Mouse (Mus musculus) adrenal gland, adult 8-10 months (tissue): ENCODE measurements at regions not wholly inside any gene's neighbourhood (a gene's known extent, or its start where the extent isn't known, plus 50 kb on each side); places are given as distances from the start of the nearest gene placed in this dataset.

Source experiments
- DNase-seq: peaks from one replicate; pipeline ENCODE4 v3.0.0; 2022

DNA sequence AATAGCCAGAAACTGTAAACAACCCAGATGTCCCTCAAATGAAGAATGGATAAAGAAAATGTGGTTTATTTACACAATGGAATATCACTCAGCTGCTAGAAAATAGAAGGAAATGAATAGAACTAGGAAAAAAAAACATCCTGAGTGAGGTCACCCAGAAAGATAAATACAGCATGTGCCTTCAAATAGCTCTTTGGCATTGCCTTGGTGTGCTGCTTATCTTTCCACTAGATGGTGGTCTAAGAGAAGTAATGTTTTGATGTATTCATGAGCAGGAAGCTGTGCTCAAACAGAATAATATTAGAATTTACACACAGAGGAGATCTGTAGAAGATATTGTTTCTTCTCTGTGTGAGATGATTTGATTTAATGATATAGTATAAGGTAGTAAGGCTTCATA, 78.8 kb downstream of the Zfp619 start:
- no peak for DNase-seq

DNA sequence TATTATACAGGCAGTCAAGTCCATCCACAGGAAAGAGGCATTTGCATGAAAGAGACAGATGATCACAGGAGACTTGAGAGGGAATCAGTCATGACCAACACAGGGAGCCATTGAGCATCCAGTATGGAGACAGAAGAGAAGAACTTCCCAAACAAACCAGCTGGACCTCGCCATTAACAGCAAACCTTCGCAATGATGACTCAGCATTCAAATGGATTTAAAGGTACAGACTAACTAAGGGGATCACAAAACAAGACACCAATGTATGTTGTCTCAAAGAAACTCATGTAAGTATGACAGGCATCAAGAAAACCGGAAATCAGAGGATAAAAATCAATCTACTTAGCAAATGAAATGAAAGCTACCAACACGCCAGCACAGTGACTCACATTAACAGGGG, 96.2 kb downstream of the Zfp619 start:
- DNase-seq = no peak

DNA sequence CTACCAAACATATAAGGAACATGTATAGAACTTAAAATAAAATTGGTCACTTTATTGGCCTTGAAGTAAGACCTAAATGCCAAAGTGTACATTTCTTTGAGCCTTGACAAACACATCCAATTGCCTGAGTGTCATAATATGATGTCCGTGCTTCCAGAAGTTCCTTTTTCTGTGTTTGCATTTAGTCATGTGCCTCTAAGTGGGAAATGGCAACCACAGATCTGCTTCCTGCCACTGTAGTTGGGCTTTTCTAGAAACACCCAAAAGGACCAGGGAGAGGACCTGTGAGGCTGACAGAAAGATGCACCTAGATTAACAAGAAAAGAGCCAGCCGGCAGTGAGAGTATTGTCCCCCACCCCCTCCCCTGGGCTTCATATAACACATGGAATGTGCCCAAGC, 97.5 kb downstream of the Zfp619 start:
- DNase-seq = no peak

DNA sequence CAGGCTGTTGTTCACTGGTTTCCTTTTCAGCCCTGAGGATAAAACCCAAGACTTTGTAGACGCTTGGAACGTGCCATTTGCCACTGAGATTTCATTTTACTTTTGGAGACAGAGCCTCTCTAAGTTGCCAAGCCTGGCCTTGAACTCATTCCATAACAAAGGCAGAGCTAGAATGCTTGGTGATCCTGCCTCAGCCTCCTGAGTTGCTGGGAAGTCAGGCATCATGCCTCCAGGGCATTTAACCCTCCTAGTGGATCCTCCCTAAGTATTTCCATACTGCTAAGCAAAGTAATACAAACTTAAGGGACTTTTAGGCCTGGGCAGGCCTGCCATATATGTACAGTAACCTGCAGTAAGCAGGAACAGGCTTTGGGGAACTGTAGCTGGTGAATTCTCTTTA, 104.2 kb downstream of the Zfp619 start:
- DNase-seq = no peak

DNA sequence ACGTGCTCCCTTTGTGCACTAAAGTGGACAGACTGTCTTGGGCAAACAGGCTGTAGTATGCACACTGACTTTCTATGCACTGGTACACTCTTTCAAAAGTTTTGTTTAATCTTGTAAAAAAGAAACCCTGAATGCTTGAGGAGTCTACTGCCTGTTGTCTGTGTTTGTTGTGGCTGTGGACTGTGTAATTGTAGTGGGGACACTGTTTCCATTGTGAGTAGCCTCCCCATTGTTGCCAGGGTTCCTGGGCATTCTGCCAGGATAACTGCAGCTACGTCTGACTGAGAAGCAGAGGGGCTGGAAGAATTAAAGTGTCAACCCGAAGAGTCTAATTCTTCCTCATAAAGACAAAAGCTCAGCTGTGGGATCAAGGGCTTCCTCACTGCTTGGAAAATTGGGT, 115.3 kb downstream of the Zfp619 start:
- DNase-seq = no peak

DNA sequence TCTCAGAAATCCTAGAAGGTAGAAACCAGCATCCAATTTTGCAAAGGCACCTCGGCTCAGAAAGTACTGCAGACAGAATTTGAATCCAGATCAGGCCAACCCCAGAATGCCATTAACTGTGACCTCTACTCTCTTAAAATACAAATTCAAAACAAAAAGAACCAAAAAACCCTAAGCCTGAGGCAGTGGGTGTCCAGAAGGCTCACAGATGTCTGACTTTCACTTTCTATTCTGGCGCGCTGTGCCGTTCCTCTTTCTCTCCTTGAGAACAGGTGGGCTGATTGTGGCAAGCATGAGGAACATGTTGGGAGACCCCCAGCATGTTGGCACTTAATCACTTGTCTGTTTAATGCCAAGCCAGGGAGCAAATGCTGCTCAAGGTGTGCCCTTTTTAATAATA, 124.8 kb downstream of the Zfp619 start:
- DNase-seq = no peak

DNA sequence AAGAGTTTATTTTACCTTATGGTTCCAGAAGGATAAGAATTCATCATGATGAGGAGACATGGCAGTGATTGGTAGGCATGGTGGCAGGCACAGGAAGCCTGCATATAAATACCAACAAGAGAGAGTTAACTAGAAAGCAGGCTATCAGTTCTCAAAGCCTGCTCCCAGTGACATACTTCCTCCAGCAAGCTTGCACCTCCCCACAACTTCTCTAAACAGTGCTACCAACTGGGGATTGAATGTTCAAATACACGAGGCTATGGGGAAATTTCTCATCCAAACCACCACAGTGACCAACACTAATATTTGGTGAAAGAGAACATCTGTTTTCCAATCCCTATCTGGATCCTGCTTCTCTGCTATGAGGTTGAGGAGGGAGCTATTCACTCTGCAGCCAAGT, 125.8 kb downstream of the Zfp619 start:
- DNase-seq = no peak

DNA sequence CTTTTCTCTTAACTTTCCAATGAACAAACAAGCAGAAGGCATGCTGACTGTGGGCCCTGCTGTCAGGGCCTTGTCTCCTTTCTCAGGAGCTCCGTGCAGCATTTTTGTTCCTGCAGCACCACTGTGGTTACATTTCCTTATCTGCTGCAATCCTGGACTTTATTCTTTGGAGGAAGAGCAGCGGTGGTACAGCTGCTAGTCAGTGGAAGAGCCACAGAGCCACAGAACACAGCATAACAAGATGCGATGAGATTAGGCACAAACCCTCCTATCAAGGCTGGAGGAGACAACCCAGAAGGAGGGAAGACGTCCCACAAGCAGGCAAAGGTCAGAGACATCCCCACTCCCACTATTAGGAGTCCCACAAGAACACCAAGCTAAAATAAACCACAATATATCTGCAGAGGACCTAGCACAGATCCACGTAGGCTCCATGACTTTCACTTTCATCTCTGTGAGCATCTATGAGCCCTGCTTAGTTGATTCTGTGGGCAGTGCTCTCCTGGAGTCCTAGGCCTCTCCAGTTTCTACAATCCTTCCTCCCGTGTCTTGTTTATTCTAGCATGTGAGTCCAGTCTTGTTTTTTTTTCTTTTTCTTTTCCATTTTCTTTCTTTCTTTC, 133.0 kb downstream of the Zfp619 start:
- no peak for DNase-seq

DNA sequence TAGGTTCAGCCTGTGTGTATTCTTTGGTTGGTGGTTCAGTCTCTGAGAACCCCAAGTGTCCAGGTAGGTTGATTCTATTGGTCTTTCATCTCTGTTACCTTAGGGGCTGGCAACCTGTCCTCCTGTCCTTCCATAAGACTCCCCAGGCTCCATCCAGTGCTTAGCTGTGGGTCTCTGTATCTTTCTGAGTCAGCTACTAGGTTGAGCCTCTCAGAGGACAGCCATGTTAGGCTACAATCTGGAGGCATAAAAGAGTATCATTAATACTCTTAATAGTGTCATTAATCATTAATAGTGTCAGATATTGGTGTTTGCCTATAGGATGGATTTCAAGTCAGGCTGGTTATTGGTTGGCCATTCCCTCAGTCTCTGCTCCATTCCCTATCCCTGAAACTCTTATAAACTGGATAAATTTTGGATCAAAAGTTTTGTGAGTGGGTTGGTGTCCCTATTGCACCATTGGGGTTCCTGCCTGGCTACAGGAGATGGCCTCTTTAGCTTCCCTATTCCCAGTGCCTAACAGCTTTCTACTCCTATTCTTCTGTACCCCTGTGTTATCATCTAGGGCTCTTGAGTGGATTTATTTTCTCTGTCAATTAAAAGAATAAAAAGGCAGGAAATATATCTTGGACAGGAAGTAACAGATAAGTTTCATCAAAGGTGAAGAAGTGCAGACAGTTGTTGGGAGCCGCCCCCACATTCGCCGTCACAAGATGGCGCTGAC, 137.2 kb downstream of the Zfp619 start:
- no peak for DNase-seq

DNA sequence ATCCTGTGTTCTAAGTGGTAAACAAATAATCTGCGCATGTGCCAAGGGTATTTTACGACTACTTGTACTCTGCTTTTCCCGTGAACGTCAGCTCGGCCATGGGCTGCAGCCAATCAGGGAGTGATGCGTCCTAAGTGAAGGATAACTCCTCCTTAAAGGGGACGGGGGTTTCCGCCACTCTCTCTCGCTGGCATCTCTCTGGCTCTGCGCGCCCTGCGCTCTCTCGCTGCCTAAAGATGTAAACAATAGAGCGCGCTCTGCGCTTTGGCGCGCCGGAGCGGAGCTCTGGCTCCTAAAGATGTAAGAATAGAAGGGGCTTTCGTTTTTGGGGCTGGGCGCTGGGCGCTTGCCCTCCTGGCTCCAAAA, 137.7 kb downstream of the Zfp619 start:
- peak; percentile 6 for DNase-seq

DNA sequence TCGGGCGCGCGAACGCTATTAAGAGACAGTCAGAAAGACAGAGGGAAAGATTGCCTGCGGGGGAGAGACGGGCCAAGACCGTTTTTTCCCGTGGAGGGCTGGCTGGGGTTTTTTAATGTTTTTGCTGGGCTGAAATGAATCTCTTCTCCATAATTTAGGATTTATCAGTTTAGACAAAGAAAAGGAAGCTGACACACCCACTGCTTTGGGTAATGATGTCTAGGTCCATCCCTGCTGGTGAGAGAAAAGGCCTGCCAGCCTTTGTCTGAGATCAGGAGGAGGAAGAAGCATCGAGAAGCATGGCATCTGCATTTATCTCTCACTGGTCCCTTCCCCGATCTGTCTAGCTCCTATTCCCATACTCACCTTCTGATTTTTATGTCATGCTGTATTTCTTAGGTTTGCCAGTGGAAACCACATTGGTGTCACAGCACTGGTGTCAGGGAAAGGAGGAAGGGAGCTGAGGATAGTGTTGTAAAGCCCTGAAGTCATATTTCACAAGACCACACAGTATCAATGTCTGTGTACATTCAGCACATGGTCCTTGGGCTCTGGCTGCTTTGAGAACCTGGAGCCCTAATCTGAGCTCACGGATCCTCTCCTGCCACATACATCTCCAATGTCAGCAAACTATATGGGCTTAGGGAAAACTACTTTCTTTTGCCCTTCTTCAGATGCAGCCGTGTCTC, 138.3 kb downstream of the Zfp619 start:
- DNase-seq = no peak

DNA sequence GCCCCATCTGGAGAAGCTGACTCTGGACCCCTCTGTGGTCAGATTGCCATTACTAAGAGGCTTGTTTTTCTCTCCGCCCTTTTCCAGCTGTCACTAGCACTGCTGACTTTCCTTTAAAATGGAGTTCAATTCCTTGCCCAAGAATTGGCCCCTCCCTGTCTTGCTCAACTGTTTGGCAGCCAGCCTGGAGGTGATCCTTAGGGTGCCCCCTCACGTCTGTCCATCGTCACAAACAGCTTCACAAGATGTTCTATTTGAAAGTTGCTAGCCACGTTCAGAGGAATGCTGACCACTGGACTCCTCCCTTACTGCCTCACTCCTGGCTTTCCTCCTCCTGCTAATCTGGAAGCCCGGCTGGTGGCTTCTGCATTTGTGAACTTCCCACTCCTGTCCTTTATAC, 142.0 kb downstream of the Zfp619 start:
- DNase-seq = no peak

DNA sequence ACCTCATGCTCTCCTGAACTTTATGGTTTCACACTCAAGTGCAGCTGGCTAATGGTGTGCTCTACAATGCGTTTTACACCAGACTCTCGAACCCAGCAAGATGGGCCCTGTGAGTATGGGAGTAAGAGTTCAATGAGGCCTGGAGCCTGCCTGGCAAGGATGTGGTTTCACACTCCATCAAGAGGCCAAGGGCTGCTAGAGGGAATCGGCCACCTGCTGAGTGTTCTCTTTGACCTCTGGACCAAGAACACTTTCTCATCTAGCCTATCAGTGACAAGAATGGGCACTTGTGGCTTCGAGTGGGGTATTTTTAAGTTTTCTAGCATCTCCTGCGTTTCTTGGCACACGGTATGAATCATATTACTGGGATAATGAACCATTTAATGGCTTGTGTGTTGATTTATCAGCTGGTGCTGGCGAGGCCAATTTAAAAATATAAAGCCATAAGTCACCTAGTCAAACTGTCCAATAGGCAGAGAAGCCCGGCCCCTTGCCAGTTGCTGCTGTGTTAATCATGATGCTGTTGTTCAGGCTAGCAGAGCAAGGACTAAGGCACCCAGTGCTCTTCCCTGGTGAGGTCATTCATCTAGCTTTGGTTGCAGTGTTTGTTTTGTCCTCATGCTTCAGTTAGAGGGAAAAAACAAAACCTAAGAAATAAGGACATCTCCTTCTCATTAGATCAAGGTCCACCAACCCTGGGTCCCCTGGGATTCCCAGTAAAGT, 157.7 kb downstream of the Zfp619 start:
- DNase-seq = no peak

DNA sequence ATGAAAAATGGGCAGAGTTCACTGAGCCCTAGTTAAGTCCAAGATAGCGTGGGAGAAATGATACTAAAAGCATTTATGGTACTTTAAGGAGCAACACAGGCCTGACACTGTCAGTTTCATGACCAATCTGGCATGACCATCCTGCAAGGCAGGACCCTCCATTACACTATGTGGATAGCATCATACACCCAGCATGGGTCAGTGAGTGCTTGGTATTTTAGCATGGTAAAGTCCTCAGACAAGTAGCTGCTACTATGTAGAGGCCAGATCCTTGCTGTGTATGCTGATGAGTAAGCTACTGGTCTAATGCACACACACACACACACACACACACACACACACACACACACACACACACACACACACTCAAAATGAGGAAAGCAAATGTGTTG, 158.3 kb downstream of the Zfp619 start:
- DNase-seq = no peak

DNA sequence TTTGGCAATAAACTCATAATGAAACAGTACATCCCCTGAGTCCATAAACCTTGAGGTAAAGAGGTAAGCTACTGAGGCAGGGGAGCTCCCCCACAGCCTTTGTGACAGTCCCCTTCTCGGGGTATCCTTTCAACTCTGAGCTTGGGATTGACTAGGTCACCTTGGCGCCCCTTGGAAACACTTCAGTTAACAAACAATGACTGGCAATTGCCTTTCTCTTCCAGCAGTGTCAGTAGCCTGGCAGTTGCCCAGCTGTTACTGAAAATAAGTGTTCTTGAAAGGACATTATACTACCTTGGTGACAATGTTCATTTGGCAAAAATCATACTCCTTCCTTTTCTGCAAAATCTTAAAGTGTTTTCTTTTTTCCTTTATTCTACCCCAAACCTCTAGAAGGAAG, 162.8 kb downstream of the Zfp619 start:
- no peak for DNase-seq

DNA sequence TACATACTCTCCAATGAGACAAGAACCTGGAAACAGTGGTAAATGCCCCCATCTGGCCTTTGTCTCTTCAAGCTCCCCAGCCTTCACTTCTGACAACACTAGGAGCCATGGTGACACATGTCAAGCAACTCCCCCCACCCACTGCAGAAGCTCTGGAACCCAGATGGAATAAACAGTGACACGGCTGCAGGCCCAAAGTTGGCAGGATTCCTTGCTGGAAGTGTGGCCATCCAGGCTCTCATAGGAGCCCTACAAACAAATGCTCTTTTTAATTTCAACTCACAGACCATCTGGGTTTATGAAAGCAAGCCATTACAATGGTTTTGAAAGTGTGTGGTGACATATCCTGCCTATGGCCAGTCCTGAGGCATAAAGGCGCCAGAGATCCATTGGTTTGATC, 179.0 kb downstream of the Zfp619 start:
- DNase-seq = no peak

DNA sequence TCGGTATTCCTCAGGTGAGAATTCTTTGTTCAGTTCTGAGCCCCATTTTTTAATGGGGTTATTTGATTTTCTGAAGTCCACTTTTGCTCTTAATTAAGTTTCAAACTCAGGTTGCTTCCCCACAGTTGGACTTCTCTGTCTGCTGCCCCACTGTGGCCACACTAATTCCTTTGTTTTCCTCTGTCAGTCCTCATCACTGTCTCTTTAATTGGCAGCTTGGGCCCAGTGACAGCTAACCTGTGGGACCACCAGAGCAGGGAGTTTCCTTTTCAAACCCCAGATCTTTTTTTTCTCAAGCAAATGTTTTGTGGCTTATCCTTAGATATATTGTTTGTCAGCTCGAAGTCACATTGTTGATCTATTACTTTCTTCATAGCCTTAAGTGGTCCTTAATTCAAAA, 183.9 kb downstream of the Zfp619 start:
- no peak for DNase-seq

DNA sequence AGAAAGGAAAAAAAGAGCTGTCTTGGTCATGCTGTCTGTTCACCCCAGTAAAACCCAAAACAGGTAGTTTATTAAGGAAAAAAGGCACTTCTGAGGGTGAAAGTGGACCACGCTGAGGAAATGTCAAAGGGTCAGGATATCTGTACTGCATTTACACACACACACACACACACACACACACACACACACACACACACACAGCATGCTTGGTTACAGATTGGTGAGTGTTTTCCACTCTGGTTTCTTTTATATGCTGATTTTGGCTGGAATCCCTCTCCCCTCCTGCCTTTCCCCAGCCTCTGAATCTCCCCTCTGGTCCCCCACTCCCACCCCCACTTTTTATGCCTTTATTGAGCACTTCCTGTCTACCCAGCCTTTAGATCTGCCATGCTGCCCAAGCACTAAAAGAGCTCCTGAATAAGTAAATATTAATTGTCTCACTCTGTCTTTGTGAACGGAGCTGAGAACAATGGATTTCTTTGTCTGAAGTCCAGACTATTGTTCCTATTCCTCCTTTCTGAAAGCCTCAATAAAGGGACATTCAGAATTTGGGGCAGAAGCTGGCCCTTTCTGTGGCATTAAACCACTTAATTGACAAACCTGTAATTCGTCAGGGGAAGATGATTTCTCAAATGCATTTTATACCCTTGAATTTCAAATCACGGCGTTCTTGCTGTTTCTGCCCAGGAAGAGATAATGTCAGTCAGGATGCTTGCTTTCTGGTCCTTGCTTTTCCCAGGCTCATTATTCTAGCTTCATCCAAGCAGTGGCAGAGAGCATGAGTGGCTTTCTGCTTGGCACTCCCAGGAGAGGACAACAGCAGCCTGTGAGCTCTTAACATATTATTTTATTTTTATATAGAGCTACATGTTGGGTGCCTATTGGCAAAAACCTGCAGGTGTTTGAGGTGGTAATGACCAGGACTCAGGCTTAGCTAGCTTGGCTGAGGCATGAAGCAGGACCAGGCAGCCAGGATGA, 187.8 kb downstream of the Zfp619 start:
- no peak for DNase-seq

DNA sequence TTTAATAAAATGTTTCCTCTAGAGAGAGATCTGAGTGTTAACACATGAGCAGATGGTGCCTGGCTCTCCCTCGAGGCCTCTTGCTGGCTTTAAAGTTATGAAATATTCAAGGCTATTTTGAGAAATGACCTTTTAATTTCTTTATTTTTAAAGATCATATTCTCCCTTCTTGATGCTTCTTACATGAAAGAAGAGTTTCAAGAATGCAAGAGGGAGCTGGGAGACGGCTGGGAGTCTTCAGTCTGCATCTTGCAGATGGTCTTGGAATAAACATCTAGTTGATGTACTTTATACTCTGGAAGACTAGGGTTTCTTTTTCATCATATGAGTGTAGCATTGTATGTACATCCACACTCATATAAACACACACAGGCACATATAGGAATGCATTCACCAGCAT, 189.0 kb downstream of the Zfp619 start:
- no peak for DNase-seq

DNA sequence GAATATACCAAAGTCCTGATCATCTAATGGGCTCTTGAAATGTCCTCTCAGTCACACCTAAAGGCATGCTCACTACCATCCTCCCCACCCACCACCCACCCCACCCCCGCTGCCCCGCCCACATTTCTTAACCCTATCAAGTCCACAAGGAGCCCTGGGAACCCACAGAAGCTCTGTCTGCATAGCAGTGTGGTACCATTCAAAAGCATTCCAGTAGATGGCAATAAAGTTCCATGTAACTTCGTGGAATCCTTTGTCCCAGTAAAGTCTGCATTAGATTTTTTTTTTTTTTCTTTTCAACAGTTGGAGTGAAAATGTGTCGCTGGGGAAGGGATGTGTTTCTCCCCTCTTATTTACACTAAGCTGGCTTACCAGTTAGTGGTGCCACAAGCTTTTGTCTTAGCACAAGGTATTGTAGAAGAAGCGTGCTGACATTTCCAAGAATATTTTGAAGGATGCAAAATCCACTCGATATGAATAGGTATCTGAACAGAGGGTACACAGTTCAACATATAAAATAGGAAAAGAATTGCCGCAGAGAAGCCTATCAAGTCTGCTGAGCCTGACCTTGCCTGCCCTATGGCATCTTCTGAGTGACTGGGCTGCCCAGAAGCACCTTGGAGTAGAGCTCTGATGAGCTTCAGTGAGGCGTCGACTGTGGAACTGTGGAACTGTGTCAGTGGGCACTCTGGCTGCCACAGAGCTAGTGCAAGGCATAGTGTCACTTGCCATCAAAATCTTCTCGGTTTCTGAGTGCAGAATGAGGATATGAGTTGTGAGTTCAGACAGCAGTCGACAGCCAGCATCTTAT, 199.0 kb downstream of the Zfp619 start:
- DNase-seq = no peak

DNA sequence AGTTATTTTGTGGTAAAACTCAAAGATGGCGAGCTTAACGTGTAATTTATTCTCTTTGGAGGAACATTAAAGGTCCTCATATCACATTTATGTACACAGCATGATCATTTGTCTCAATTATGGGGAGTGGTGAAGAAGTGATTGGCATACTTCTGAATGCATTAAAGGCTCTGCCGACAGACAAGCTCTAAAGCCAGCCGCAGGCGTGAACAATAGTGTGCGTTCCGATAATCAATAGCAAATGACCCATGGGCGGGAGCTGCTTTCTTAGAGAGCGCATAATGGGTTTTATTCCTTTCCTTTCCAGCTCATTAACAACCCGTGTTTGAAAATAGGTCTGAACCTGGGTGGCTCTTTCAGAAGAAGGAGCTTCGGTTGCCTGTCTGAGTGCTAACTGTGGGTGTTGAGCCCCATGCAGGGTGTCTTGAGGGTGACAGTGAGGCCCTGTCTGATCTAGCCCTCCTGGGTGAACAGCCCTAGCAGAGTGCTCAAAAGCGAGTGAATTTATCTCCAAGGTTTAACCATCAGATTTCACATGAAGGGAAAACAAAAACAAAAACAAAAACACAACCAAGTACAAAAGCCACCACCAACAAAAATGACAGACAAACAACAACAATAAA, 210.5 kb downstream of the Zfp619 start:
- no peak for DNase-seq
